ENCODE assay signal across 8 mouse cellular contexts in genomic region chr4:141425484-141426479, GRCm38 (mm10). TPM values are rescaled to one million over a fixed set of nuclear protein-coding genes. Genes with fewer than 3 reads are reported as not detected.
DNase-seq lines count a peak whose midpoint lies in the region; ATAC-seq lines count a peak whose summit lies in the region.

No protein-coding gene starts in this region.

- peak overlapping the region; percentile 38 for H3K4me3 ChIP-seq in hindbrain, embryonic 12.5 days
- H3K4me3 ChIP-seq in lung, embryonic 15.5 days = peak overlapping the region; percentile 40

- no peaks in the 10 kb centered on the region for H3K9me3 ChIP-seq in hindbrain, embryonic 12.5 days (replicated peaks)
- H3K9me3 ChIP-seq in lung, embryonic 15.5 days = no peaks in the 10 kb centered on the region

- H3K9ac ChIP-seq in hindbrain, embryonic 12.5 days = peak overlapping the region; percentile 59
- H3K9ac ChIP-seq in lung, embryonic 15.5 days = peak overlapping the region; percentile 33; the same call in 1 of the 2 replicates

- peak overlapping the region; percentile 77 for H3K4me2 ChIP-seq in hindbrain, embryonic 12.5 days (replicated peaks)
- peak overlapping the region; percentile 74 for H3K4me2 ChIP-seq in lung, embryonic 15.5 days

- peaks cover 50% of the 10 kb centered on the region for H3K27me3 ChIP-seq in hindbrain, embryonic 12.5 days
- H3K27me3 ChIP-seq in lung, embryonic 15.5 days = peaks cover 1% of the 10 kb centered on the region; the same call in 1 of the 2 replicates

- peaks cover 10% of the 10 kb centered on the region for H3K4me1 ChIP-seq in hindbrain, embryonic 12.5 days
- H3K4me1 ChIP-seq in lung, embryonic 15.5 days = peaks cover 30% of the 10 kb centered on the region

- 7% methylated on average over 36 of the region's 36 CpGs for WGBS in hindbrain, embryonic 12.5 days
- 3% methylated on average over 35 of the region's 36 CpGs for WGBS in lung, embryonic 15.5 days

- H3K36me3 ChIP-seq in hindbrain, embryonic 12.5 days = no peaks in the 10 kb centered on the region
- no peaks in the 10 kb centered on the region for H3K36me3 ChIP-seq in lung, embryonic 15.5 days

- ATAC-seq in frontal cortex, adult (ENCODE audit: low TSS enrichment) = peak; percentile 92
- peak; percentile 92 for ATAC-seq in hindbrain, embryonic 12.5 days (ENCODE audit: low FRiP score)
- ATAC-seq in lung, embryonic 15.5 days (ENCODE audit: borderline replicate concordance, extremely low read depth, low FRiP score, low TSS enrichment) = peak; percentile 71

- no peak overlapping the region for H3K27ac ChIP-seq in hindbrain, embryonic 12.5 days
- H3K27ac ChIP-seq in lung, embryonic 15.5 days = peak overlapping the region; percentile 54

- DNase-seq in ES-CJ7 (ENCODE audit: low read depth, low spot score) = peak; percentile 94
- peak; percentile 49 to 54 for DNase-seq in cerebellum, adult 18-20 months
- DNase-seq in layer of hippocampus, adult 9-11 months = peak; percentile 83
- DNase-seq in right cerebral cortex, adult 18-20 months = peak; percentile 86
- DNase-seq in urinary bladder, adult 2 months (ENCODE audit: low spot score) = no peak

RNA-seq across cellular contexts. Expression of gene Hspb7, which starts 5.2 kb away (rescaled TPM):
- 0.10 TPM in 1 of 2 replicates, not detected in the other for polyA plus RNA-seq in hindbrain, embryonic 12.5 days (2016; fragmentation: Nextera tagmentation; extraction: Ambion mirVana)
- 3.2 and 4.8 TPM in 2 replicates for polyA plus RNA-seq in lung, embryonic 15.5 days (2015; fragmentation: Nextera tagmentation; extraction: Ambion mirVana)
- polyA plus RNA-seq in urinary bladder, adult 2 months (2012; rRNA removed) = 30.6 and 48.4 TPM in 2 replicates

RNA-seq across cellular contexts. Expression of gene Clcnkb, which starts 10.0 kb away (rescaled TPM):
- polyA plus RNA-seq in hindbrain, embryonic 12.5 days (2016; fragmentation: Nextera tagmentation; extraction: Ambion mirVana) = not detected in 2 replicates
- polyA plus RNA-seq in lung, embryonic 15.5 days (2015; fragmentation: Nextera tagmentation; extraction: Ambion mirVana) = 0.16 TPM in 1 of 2 replicates, not detected in the other
- polyA plus RNA-seq in urinary bladder, adult 2 months (2012; rRNA removed) = 0.30 TPM in 1 of 2 replicates, not detected in the other

RNA-seq across cellular contexts. Expression of gene Srarp, which starts 10.1 kb away (rescaled TPM):
- polyA plus RNA-seq in hindbrain, embryonic 12.5 days (2016; fragmentation: Nextera tagmentation; extraction: Ambion mirVana) = not detected in 2 replicates
- not detected in 2 replicates for polyA plus RNA-seq in lung, embryonic 15.5 days (2015; fragmentation: Nextera tagmentation; extraction: Ambion mirVana)
- 0.81 and 0.85 TPM in 2 replicates for polyA plus RNA-seq in urinary bladder, adult 2 months (2012; rRNA removed)

RNA-seq across cellular contexts. Expression of gene Zbtb17, which starts 18.7 kb away (rescaled TPM):
- 50.7 and 56.6 TPM in 2 replicates for polyA plus RNA-seq in hindbrain, embryonic 12.5 days (2016; fragmentation: Nextera tagmentation; extraction: Ambion mirVana)
- polyA plus RNA-seq in lung, embryonic 15.5 days (2015; fragmentation: Nextera tagmentation; extraction: Ambion mirVana) = 33.1 and 36.4 TPM in 2 replicates
- polyA plus RNA-seq in urinary bladder, adult 2 months (2012; rRNA removed) = 23.4 and 26.3 TPM in 2 replicates

RNA-seq across cellular contexts. Expression of gene Clcnka, which starts 27.3 kb away (rescaled TPM):
- polyA plus RNA-seq in hindbrain, embryonic 12.5 days (2016; fragmentation: Nextera tagmentation; extraction: Ambion mirVana) = 0.66 and 1.3 TPM in 2 replicates
- polyA plus RNA-seq in lung, embryonic 15.5 days (2015; fragmentation: Nextera tagmentation; extraction: Ambion mirVana) = 0.19 and 0.54 TPM in 2 replicates
- polyA plus RNA-seq in urinary bladder, adult 2 months (2012; rRNA removed) = not detected in 2 replicates
